Mouse (Mus musculus) v-Abl transformed pro-B cells (cell line): ENCODE data around the gene Slc48a1.

Experiments
- in situ Hi-C, 2 experiments: fragments of 400-800 bp; cut with MboI; formaldehyde crosslinking; loops; one replicate each; pipeline ENCODE4 v1.15.1; 2025; ENCODE audit not compliant: unreplicated experiment in 2 of 2

The Slc48a1 gene

GRCm38 (mm10) chr15:97821321-97821982 is 43.1 kb downstream of the Slc48a1 start:
- in situ Hi-C loops: no loop called here

GRCm38 (mm10) chr15:97821983-97822363 is 43.7 kb downstream of the Slc48a1 start:
- in situ Hi-C loops: no loop called here

- in situ Hi-C loops: no loop called here
Measured at GRCm38 (mm10) chr15:97822545-97823228, 44.4 kb downstream of the Slc48a1 start.

- in situ Hi-C loops: no loop called here
Measured at GRCm38 (mm10) chr15:97823479-97823878, 45.2 kb downstream of the Slc48a1 start.

- in situ Hi-C loops: no loop called here
Measured at GRCm38 (mm10) chr15:97824042-97824441, 45.7 kb downstream of the Slc48a1 start.

- in situ Hi-C loops: loop anchor here in 1 of 2 experiments (25.0 kb wide), 1 partner anchor 563 kb away; no protein-coding TSS in a partner anchor
Measured at GRCm38 (mm10) chr15:97825071-97825940, 47.0 kb downstream of the Slc48a1 start.

- in situ Hi-C loops: loop anchor here in 1 of 2 experiments (25.0 kb wide), 1 partner anchor 564 kb away; no protein-coding TSS in a partner anchor
Measured at GRCm38 (mm10) chr15:97825941-97826587, 47.7 kb downstream of the Slc48a1 start.

- in situ Hi-C loops: loop anchor here in 1 of 2 experiments (25.0 kb wide), 1 partner anchor 564 kb away; no protein-coding TSS in a partner anchor
Measured at GRCm38 (mm10) chr15:97826588-97827261, 48.4 kb downstream of the Slc48a1 start.

GRCm38 (mm10) chr15:97827401-97827800 is 49.1 kb downstream of the Slc48a1 start:
- in situ Hi-C loops: loop anchor here in 1 of 2 experiments (25.0 kb wide), 1 partner anchor 565 kb away; no protein-coding TSS in a partner anchor

GRCm38 (mm10) chr15:97828221-97828842 is 50.0 kb downstream of the Slc48a1 start:
- in situ Hi-C loops: loop anchor here in 1 of 2 experiments (25.0 kb wide), 1 partner anchor 566 kb away; no protein-coding TSS in a partner anchor

- in situ Hi-C loops: loop anchor here in 1 of 2 experiments (25.0 kb wide), 1 partner anchor 567 kb away; no protein-coding TSS in a partner anchor
Measured at GRCm38 (mm10) chr15:97828901-97829338, 50.6 kb downstream of the Slc48a1 start.

GRCm38 (mm10) chr15:97829432-97829831 is 51.1 kb downstream of the Slc48a1 start:
- in situ Hi-C loops: loop anchor here in 1 of 2 experiments (25.0 kb wide), 1 partner anchor 567 kb away; no protein-coding TSS in a partner anchor

GRCm38 (mm10) chr15:97830253-97830787 is 52.0 kb downstream of the Slc48a1 start:
- in situ Hi-C loops: loop anchor here in 1 of 2 experiments (25.0 kb wide), 1 partner anchor 568 kb away; no protein-coding TSS in a partner anchor

- in situ Hi-C loops: loop anchor here in 1 of 2 experiments (25.0 kb wide), 1 partner anchor 569 kb away; no protein-coding TSS in a partner anchor
Measured at GRCm38 (mm10) chr15:97830788-97831241, 52.5 kb downstream of the Slc48a1 start.

- in situ Hi-C loops: loop anchor here in 1 of 2 experiments (25.0 kb wide), 1 partner anchor 569 kb away; no protein-coding TSS in a partner anchor
Measured at GRCm38 (mm10) chr15:97831242-97831986, 53.1 kb downstream of the Slc48a1 start.

- in situ Hi-C loops: loop anchor here in 1 of 2 experiments (25.0 kb wide), 1 partner anchor 570 kb away; no protein-coding TSS in a partner anchor
Measured at GRCm38 (mm10) chr15:97831987-97832640, 53.8 kb downstream of the Slc48a1 start.
